In the genomic region with DNA sequence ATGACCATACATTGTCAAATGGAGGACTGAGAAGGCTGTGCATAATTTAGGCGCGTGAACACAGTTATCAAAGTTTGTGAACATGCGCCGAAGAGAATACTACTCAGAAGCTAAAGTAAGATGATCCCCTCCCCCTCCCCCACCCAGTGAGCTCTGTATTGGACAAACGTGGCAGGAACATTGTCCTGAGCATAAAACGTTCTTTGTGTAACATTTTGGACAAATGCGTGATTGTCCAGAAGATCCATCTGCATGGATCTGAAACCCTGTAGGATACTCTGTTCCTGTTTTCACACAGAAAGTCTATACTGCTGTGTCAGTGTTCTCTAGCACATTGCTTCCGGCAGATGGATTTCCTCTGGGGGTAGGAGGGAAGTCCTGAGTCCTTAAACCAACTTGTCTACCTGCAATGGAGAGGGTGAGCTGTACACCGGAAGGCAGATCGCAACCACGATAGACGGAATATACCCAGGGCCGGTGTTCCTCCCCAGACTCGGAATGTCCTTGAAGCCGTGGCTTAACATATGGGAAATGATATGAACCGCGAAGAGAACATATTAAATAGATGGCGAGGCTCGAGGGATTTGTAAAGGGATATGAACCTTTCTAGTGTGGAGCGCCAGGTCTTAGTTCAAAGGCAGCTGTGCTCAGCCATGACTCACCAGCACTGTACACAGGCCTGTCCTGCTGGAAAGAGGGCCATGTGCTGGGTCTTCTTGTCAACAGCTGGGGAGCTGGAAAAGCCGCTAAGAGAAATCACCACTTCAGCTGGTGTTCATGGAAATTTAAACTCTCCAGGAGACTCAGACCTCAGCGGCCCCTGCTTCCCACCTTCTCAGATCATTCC, we compare ENCODE assay signal across 18 mouse cellular contexts.
A peak's percentile ranks its signal among the peaks of the same experiment; 100 is the strongest.
DNase-seq lines count a peak whose midpoint lies in the region; ATAC-seq lines count a peak whose summit lies in the region.
"Had no signal": no experiment of that assay in that cellular context is flagged by ENCODE, and none has a peak within 500 bp of the region (broad histone marks: within the 10 kb centered on the region; RNA-seq: fewer than 3 reads in every experiment).

No protein-coding gene starts in this region.

- H3K9me3 ChIP-seq in forebrain, embryonic 16.5 days (ENCODE audit: control insufficient read depth, low read length): no peaks in the 10 kb centered on the region
- H3K9me3 ChIP-seq: hindbrain, embryonic 13.5 days; midbrain, embryonic 15.5 days; neural tube, embryonic 12.5 days had no signal

- intact Hi-C loops in heart, postnatal 25 days (cut with DNase I): no loop called here

- H3K4me2 ChIP-seq in forebrain, embryonic 16.5 days (ENCODE audit: low read length): no peak overlapping the region
- H3K4me2 ChIP-seq: hindbrain, embryonic 13.5 days; midbrain, embryonic 15.5 days; neural tube, embryonic 12.5 days had no signal

- ATAC-seq in forebrain, embryonic 16.5 days: no peak
- ATAC-seq: liver, postnatal 0 days; midbrain, embryonic 15.5 days had no signal

- no peak overlapping the region for H3K4me3 ChIP-seq in forebrain, embryonic 16.5 days (replicated peaks; ENCODE audit: low read length)
- H3K4me3 ChIP-seq: hindbrain, embryonic 13.5 days; midbrain, embryonic 15.5 days; neural tube, embryonic 12.5 days had no signal

- H3K27me3 ChIP-seq in forebrain, embryonic 16.5 days (replicated peaks; ENCODE audit: control insufficient read depth, insufficient read depth, low read length): no peaks in the 10 kb centered on the region
- H3K27me3 ChIP-seq: hindbrain, embryonic 13.5 days; midbrain, embryonic 15.5 days; neural tube, embryonic 12.5 days had no signal

- H3K9ac ChIP-seq in forebrain, embryonic 16.5 days (replicated peaks; ENCODE audit: low read depth, low read length): no peak overlapping the region
- H3K9ac ChIP-seq: hindbrain, embryonic 13.5 days; liver, postnatal 0 days; midbrain, embryonic 15.5 days; neural tube, embryonic 12.5 days had no signal

- H3K27ac ChIP-seq in forebrain, embryonic 16.5 days (ENCODE audit: low read length): no peak overlapping the region
- H3K27ac ChIP-seq: hindbrain, embryonic 13.5 days; midbrain, embryonic 15.5 days; neural tube, embryonic 12.5 days had no signal

- DNase-seq in heart, adult 11 months: peak; percentile 93
- no peak for DNase-seq in heart, postnatal 25 days (ENCODE audit: low spot score)
- DNase-seq in layer of hippocampus, adult 9-11 months: peak; percentile 19
- no peak for DNase-seq in layer of hippocampus, adult 8-10 months (ENCODE audit: low spot score in 2 of 2)
- peak; percentile 50 for DNase-seq in forelimb bud, embryonic 11.5 days (ENCODE audit: low read depth, low spot score)
- DNase-seq in mesoderm, embryonic 11.5 days (ENCODE audit: low read depth, low spot score): peak; percentile 56
- no peak for DNase-seq in urinary bladder, postnatal 25 days (ENCODE audit: low spot score)
- DNase-seq: adrenal gland, postnatal 25 days; B cell, adult 2 months; cerebellum, adult 11-12 months; kidney, adult 2 months; liver, postnatal 0 days; lung, postnatal 36 days; thymus, postnatal 4 days had no signal

- no peaks in the 10 kb centered on the region for H3K4me1 ChIP-seq in forebrain, embryonic 16.5 days (replicated peaks; ENCODE audit: control insufficient read depth, insufficient read depth, low read length)
- H3K4me1 ChIP-seq: hindbrain, embryonic 13.5 days; midbrain, embryonic 15.5 days had no signal

- no peaks in the 10 kb centered on the region for H3K36me3 ChIP-seq in forebrain, embryonic 16.5 days (ENCODE audit: control insufficient read depth, insufficient read depth)
- H3K36me3 ChIP-seq: hindbrain, embryonic 13.5 days; midbrain, embryonic 15.5 days; neural tube, embryonic 12.5 days had no signal

- WGBS in forebrain, embryonic 16.5 days: 90% methylated on average over 22 of the region's 22 CpGs

Comparison
In these comparisons a context has a peak if more than half of its experiments do, and no peak if none do; other contexts are left out.
1. DNase-seq: peak in heart, adult 11 months (single experiment), layer of hippocampus, adult 9-11 months (single experiment), forelimb bud, embryonic 11.5 days (single experiment) and mesoderm, embryonic 11.5 days (single experiment); none in heart, postnatal 25 days (single experiment), layer of hippocampus, adult 8-10 months (0 of 2) and urinary bladder, postnatal 25 days (single experiment).